In the genomic region with DNA sequence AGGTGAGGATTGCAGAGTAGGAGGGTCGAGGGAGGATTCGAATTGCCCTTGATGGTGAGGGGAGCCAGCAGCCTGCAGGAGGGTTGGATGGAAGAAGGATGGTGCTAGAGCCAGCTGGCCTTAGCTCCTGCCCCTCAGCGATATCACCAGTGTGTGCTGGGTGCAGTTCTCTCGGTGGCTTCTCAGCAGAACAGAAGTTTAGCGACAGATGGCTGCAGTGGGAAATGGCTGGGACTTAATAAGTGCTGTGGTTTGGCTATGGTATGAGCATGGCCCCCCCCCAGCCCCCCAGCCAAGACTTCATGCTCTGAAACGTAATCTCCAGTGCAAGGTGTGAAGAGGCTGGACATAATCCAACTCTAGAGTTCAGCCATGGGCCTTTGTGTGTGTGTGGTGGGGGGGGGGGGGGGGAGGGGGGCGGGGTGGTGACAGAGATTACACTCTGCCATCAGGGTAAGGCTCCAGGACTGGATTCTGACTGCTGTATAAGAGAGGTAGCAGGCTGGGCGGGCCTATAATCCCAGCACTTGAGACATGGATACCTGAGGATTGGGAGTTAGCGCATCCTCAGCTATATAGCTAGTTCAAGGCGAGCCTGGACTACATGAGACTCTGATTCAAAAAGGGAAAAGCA, we compare ENCODE assay signal across 19 mouse cellular contexts.
DNase-seq lines count a peak whose midpoint lies in the region; ATAC-seq and TF ChIP-seq lines count a peak whose summit lies in the region.
"Had no signal": no experiment of that assay in that cellular context is flagged by ENCODE, and none has a peak within 500 bp of the region (broad histone marks: within the 10 kb centered on the region; RNA-seq: fewer than 3 reads in every experiment).

No protein-coding gene starts in this region.

- no peak overlapping the region for H3K4me2 ChIP-seq in forebrain, postnatal 0 days (ENCODE audit: low read depth)
- no peak overlapping the region for H3K4me2 ChIP-seq in liver, postnatal 0 days (ENCODE audit: low read depth, low read length)
- H3K4me2 ChIP-seq: heart, embryonic 15.5 days; neural tube, embryonic 15.5 days had no signal

- 52% methylated on average over 10 of the region's 10 CpGs for WGBS in forebrain, postnatal 0 days
- 50% methylated on average over 10 of the region's 10 CpGs for WGBS in liver, postnatal 0 days (ENCODE audit: insufficient replicate concordance)

- peak overlapping the region; percentile 35; the same call in 1 of the 2 replicates for H3K27ac ChIP-seq in forebrain, postnatal 0 days (ENCODE audit: low read depth, low read length)
- H3K27ac ChIP-seq in liver, postnatal 0 days (ENCODE audit: low read depth): no peak overlapping the region
- H3K27ac ChIP-seq: heart, embryonic 15.5 days; macrophage; neural tube, embryonic 15.5 days had no signal

- H3K9me3 ChIP-seq in megakaryocyte, embryonic 14.5 days: peaks cover 3% of the 10 kb centered on the region; the same call in 1 of the 2 replicates
- no peaks in the 10 kb centered on the region for H3K9me3 ChIP-seq in forebrain, postnatal 0 days (ENCODE audit: low read length)
- H3K9me3 ChIP-seq in liver, postnatal 0 days (ENCODE audit: low read length): no peaks in the 10 kb centered on the region
- H3K9me3 ChIP-seq: heart, embryonic 15.5 days; neural tube, embryonic 15.5 days had no signal

- no peak for DNase-seq in frontal cortex, postnatal 25 days (ENCODE audit: low spot score in 2 of 2)
- peak; percentile 37 for DNase-seq in brain, embryonic 18.5 days (ENCODE audit: low read depth, low spot score)
- DNase-seq in forebrain, postnatal 0 days: peak; percentile 49
- DNase-seq in c-Kit-positive CD71-positive TER-119-positive erythroid progenitor cells, embryonic 14.5 days (ENCODE audit: low spot score): no peak
- no peak for DNase-seq in liver, postnatal 0 days
- DNase-seq: cerebellum, adult 18-20 months; embryo, embryonic 11 days; heart, adult 11 months; kidney, adult 8-10 months; kidney, postnatal 36 days; liver; lung, adult 2 months; thymus, adult 2 months had no signal

- ATAC-seq in frontal cortex, adult (ENCODE audit: low TSS enrichment): peak; percentile 38; the same call in 1 of the 2 replicates
- no peak for ATAC-seq in megakaryocyte, adult 5-6 weeks (ENCODE audit: poor library complexity, severe bottlenecking)
- peak; percentile 76 for ATAC-seq in forebrain, postnatal 0 days
- no peak for ATAC-seq in liver, postnatal 0 days

- H3K27me3 ChIP-seq in megakaryocyte, embryonic 14.5 days (replicated peaks): peaks cover 14% of the 10 kb centered on the region
- H3K27me3 ChIP-seq in forebrain, postnatal 0 days (ENCODE audit: insufficient read depth, low read length): no peaks in the 10 kb centered on the region
- H3K27me3 ChIP-seq in liver, postnatal 0 days (ENCODE audit: insufficient read depth, low read length): no peaks in the 10 kb centered on the region
- H3K27me3 ChIP-seq: heart, embryonic 15.5 days; neural tube, embryonic 15.5 days had no signal

- H3K4me1 ChIP-seq in megakaryocyte, embryonic 14.5 days: no peaks in the 10 kb centered on the region
- no peaks in the 10 kb centered on the region for H3K4me1 ChIP-seq in forebrain, postnatal 0 days (ENCODE audit: insufficient read depth)
- no peaks in the 10 kb centered on the region for H3K4me1 ChIP-seq in liver, postnatal 0 days (ENCODE audit: insufficient read depth)
- H3K4me1 ChIP-seq: heart, embryonic 15.5 days had no signal

- no peak for TF ChIP-seq CTCF in forebrain, postnatal 0 days (IDR thresholded peaks at IDR 0.05; ENCODE audit: low read depth)
- TF ChIP-seq CTCF in liver, postnatal 0 days (IDR thresholded peaks at IDR 0.05; ENCODE audit: low read depth): no peak

- H3K9ac ChIP-seq in forebrain, postnatal 0 days: no peak overlapping the region
- H3K9ac ChIP-seq in liver, postnatal 0 days (replicated peaks): no peak overlapping the region
- H3K9ac ChIP-seq: heart, embryonic 15.5 days; neural tube, embryonic 15.5 days had no signal

- H3K4me3 ChIP-seq in megakaryocyte, embryonic 14.5 days (replicated peaks): peak overlapping the region; percentile 12
- H3K4me3 ChIP-seq in forebrain, postnatal 0 days (ENCODE audit: low read depth, low read length): no peak overlapping the region
- H3K4me3 ChIP-seq in liver, postnatal 0 days (ENCODE audit: low read depth, low read length): no peak overlapping the region
- H3K4me3 ChIP-seq: heart, embryonic 15.5 days; neural tube, embryonic 15.5 days had no signal

- no peak for TF ChIP-seq EP300 in liver, postnatal 0 days (IDR thresholded peaks at IDR 0.05; ENCODE audit: low read depth)

- H3K36me3 ChIP-seq in megakaryocyte, embryonic 14.5 days (replicated peaks; ENCODE audit: low read length): no peaks in the 10 kb centered on the region
- H3K36me3 ChIP-seq in forebrain, postnatal 0 days (ENCODE audit: insufficient read depth): no peaks in the 10 kb centered on the region
- H3K36me3 ChIP-seq in liver, postnatal 0 days (replicated peaks; ENCODE audit: insufficient read depth, low read length): no peaks in the 10 kb centered on the region
- H3K36me3 ChIP-seq: heart, embryonic 15.5 days; neural tube, embryonic 15.5 days had no signal

Comparison
In these comparisons a context has a peak if more than half of its experiments do, and no peak if none do; other contexts are left out.
1. ATAC-seq: peak in frontal cortex, adult (single experiment) and forebrain, postnatal 0 days (single experiment); none in megakaryocyte, adult 5-6 weeks (single experiment) and liver, postnatal 0 days (single experiment).
2. DNase-seq: peak in brain, embryonic 18.5 days (single experiment) and forebrain, postnatal 0 days (single experiment); none in frontal cortex, postnatal 25 days (0 of 2), c-Kit-positive CD71-positive TER-119-positive erythroid progenitor cells, embryonic 14.5 days (single experiment) and liver, postnatal 0 days (single experiment).